Mouse (Mus musculus) thymus, postnatal 25 days (tissue): ENCODE measurements at regions not wholly inside any gene's neighbourhood (a gene's known extent, or its start where the extent isn't known, plus 50 kb on each side); places are given as distances from the start of the nearest gene placed in this dataset.

Experiments used
- DNase-seq: peaks from one replicate; pipeline ENCODE4 v3.0.0; 2022

- DNase-seq = no peak
These were observed 88.4 kb upstream of the Plxnc1 start for GRCm38 (mm10) chr10:95032760-95033716.

- DNase-seq = no peak
These were observed 86.7 kb upstream of the Plxnc1 start for GRCm38 (mm10) chr10:95031371-95031770.

GRCm38 (mm10) chr10:95030801-95031200 is 86.2 kb upstream of the Plxnc1 start:
- DNase-seq = no peak

GRCm38 (mm10) chr10:95029554-95029953 is 84.9 kb upstream of the Plxnc1 start:
- DNase-seq = no peak

- DNase-seq = no peak
These were observed 81.1 kb upstream of the Plxnc1 start for GRCm38 (mm10) chr10:95025569-95026327.

- no peak for DNase-seq
These were observed 76.6 kb upstream of the Plxnc1 start for GRCm38 (mm10) chr10:95021209-95021608.

GRCm38 (mm10) chr10:95016896-95017295 is 72.3 kb upstream of the Plxnc1 start:
- no peak for DNase-seq

- no peak for DNase-seq
These were observed 70.8 kb upstream of the Plxnc1 start for GRCm38 (mm10) chr10:95015298-95015951.

- DNase-seq = no peak
These were observed 69.3 kb upstream of the Plxnc1 start for GRCm38 (mm10) chr10:95013946-95014345.

GRCm38 (mm10) chr10:95013213-95013915 is 68.7 kb upstream of the Plxnc1 start:
- no peak for DNase-seq

- DNase-seq = no peak
These were observed 65.7 kb upstream of the Plxnc1 start for GRCm38 (mm10) chr10:95010333-95010732.

GRCm38 (mm10) chr10:95009081-95009480 is 64.4 kb upstream of the Plxnc1 start:
- no peak for DNase-seq

GRCm38 (mm10) chr10:95004065-95004763 is 59.6 kb upstream of the Plxnc1 start:
- DNase-seq = no peak

- DNase-seq = no peak
These were observed 59.0 kb upstream of the Plxnc1 start for GRCm38 (mm10) chr10:95003621-95004020.

- no peak for DNase-seq
These were observed 57.0 kb upstream of the Plxnc1 start for GRCm38 (mm10) chr10:95001650-95002049.

- DNase-seq = no peak
These were observed 55.1 kb upstream of the Plxnc1 start for GRCm38 (mm10) chr10:94999716-95000115.
